Mouse (Mus musculus) liver, embryonic 13.5 days (tissue): ENCODE results near the gene Sart3. TPM values are rescaled to one million over a fixed set of nuclear protein-coding genes. Genes with fewer than 3 reads are reported as not detected.

ENCODE experiments used
- ATAC-seq: fragments of 200-750 bp; cut with Nextera tagmentation; 2 replicates; pipeline ENCODE4 v1.8.0; 2017; ENCODE audit warnings: low read depth, mild to moderate bottlenecking, moderate number of reproducible peaks, moderate library complexity
- DNase-seq: peaks from one replicate; pipeline ENCODE4 v3.0.0; 2022
- H3K27ac ChIP-seq: fragments of 300-500 bp; sonication (generic); 2 replicates; pipeline ENCODE4 v1.5.1; 2015; ENCODE audit warnings: moderate library complexity, mild to moderate bottlenecking, inconsistent platforms
- H3K27me3 ChIP-seq: fragments of 300-500 bp; sonication (generic); 2 replicates; pipeline ENCODE4 v1.6.1; 2015; ENCODE audit warnings: mild to moderate bottlenecking, inconsistent platforms
- H3K36me3 ChIP-seq: fragments of 300-500 bp; sonication (generic); 2 replicates; pipeline ENCODE4 v1.6.1; 2015; ENCODE audit warnings: mild to moderate bottlenecking, inconsistent platforms
- H3K4me1 ChIP-seq: fragments of 300-500 bp; sonication (generic); replicated peaks from 2 replicates; pipeline ENCODE4 v1.6.1; 2015; ENCODE audit warnings: inconsistent platforms
- H3K4me2 ChIP-seq: fragments of 300-500 bp; sonication (generic); 2 replicates; pipeline ENCODE4 v1.6.1; 2015; ENCODE audit warnings: inconsistent platforms, mild to moderate bottlenecking, moderate library complexity
- H3K4me3 ChIP-seq: fragments of 300-500 bp; sonication (generic); replicated peaks from 2 replicates; pipeline ENCODE4 v1.5.1; 2015; ENCODE audit warnings: mild to moderate bottlenecking, inconsistent platforms
- H3K9ac ChIP-seq: fragments of 300-500 bp; sonication (generic); 2 replicates; pipeline ENCODE4 v1.6.1; 2015; ENCODE audit warnings: mild to moderate bottlenecking, inconsistent platforms
- H3K9me3 ChIP-seq: fragments of 300-500 bp; sonication (generic); replicated peaks from 2 replicates; pipeline ENCODE4 v1.6.1; 2016; ENCODE audit warnings: inconsistent platforms
- WGBS: fragments of 180-500 bp; shearing (Covaris S2); methylation state at CpG from one replicate; pipeline ENCODE4 v1.1.7; 2015; ENCODE audit not compliant: insufficient replicate concordance; 5-methylcytosine and 5-hydroxymethylcytosine counted together
- polyA plus RNA-seq: library from polyadenylated mRNA; unstranded; fragments of >200 nt; fragmentation: Nextera tagmentation; extraction: Ambion mirVana; gene quantifications from 2 replicates; pipeline ENCODE4 v1.2.1, GENCODE M21; 2015

Gene Sart3
- polyA plus RNA-seq, 1 experiment from 2014 or later: 21.2 TPM

DNA sequence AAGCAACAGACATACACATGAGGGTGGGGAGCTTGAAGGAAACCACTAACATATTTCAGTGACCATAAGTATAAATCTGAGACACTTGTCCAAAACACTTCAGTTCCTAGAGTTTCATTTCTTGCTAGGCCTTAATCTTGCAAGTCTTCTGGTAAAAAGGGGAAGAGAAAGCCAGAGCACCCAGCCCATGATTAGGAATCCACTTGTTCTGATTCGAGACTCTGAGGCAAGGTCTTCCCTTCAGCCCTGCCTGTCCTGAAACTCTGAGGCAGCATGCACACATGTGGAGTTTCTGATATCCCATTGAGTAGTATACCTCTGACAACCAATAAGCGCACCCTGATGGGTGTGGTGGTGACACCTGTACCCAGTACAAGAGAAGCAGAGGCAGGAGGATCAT is 10.7 kb downstream of the Sart3 start:
- H3K4me1 ChIP-seq: peaks cover 11% of the 10 kb centered on the region; the same call in 1 of the 2 replicates
- no peak overlapping the region for H3K4me2 ChIP-seq
- peaks cover 99% of the 10 kb centered on the region for H3K36me3 ChIP-seq
- no peak overlapping the region for H3K9ac ChIP-seq
- H3K27me3 ChIP-seq: no peaks in the 10 kb centered on the region
- no peak overlapping the region for H3K4me3 ChIP-seq
- H3K27ac ChIP-seq: no peak overlapping the region
- DNase-seq (no peak), ATAC-seq (no peak)
- no peaks in the 10 kb centered on the region for H3K9me3 ChIP-seq
- WGBS: 70% methylated on average over 2 of the region's 2 CpGs

DNA sequence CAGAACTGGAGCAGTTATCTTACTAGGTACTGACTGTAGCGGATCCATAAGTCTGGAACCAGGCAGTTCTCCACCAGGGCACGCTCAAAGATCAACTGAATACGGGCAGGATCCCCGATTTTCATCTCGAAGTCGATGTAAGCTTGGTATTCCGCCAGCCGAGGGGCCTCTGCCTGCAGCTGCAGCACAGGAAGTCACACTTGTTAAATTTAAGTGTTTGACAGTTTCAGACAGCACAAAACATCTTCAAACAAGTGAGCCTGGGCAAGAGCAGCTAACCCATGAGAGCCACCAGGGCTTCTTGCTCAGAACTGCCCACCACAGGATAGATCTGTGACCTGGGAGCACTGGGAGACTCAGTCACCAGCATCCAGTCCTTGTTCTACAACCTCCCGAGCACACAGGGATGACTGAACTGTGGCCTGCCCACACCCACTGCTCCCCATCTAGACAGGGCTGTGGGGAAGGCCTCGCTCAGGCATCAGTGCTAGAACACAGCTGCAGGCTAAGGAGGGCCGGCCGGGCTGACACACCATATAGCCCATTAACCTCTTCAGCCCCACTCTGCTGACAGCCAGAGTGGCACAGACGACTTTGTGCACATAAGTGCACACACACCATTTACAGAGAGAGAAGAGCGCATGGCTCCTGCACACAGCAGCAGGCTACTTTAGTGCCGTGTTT is 16.8 kb downstream of the Sart3 start:
- WGBS: 82% methylated on average over 15 of the region's 15 CpGs
- H3K4me1 ChIP-seq: no peaks in the 10 kb centered on the region
- ATAC-seq: no peak

GRCm38 (mm10) chr5:113751521-113752157 is 20.7 kb downstream of the Sart3 start:
- no peak for DNase-seq

More for the DNA sequence above, 16.8 kb downstream of the Sart3 start:
- H3K9me3 ChIP-seq: no peaks in the 10 kb centered on the region
- H3K27me3 ChIP-seq: no peaks in the 10 kb centered on the region
- no peak overlapping the region for H3K4me2 ChIP-seq
- H3K9ac ChIP-seq: no peak overlapping the region
- peaks cover 100% of the 10 kb centered on the region for H3K36me3 ChIP-seq
- no peak for DNase-seq
- H3K27ac ChIP-seq: no peak overlapping the region
- no peak overlapping the region for H3K4me3 ChIP-seq

DNA sequence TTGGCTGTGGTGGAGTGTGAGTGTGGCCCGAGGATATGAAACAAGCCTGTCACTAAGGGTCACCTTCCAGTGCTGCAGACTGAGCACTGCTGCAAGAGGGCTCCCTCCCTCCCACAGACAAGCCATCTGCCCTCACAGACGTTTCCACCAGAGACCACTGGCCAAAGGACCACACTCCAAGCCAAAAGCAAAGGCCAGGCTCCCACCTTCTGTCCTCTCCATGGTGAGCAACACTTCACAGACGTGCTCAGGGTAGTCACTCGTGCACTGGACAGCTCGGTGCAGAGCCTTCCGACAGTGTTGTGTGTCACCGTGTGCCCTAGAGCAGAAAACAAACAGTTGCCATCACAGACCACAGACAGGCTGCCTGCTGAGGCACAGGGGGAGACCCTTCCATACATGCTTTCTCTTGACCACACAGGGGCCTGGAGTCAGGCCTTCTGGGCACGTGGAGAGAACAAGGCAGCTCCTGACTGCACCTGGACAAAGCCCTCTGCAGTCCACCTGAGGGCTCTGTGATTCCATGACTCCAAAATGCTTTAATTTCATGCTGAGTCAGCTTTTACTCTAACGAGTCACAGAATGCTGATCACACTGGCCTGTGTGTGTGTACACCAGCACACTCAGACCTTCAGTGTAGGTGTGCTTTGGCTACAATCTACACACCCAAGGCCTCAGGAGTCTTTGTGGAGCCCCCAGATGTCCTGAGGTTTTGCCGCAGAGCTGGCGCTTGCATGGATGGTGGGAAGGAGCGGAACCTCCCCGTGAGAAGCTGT is 23.6 kb downstream of the Sart3 start:
- Histone ChIP-seq H3K27me3 (no peaks in the 10 kb centered on the region), H3K4me1 (no peaks in the 10 kb centered on the region), H3K4me2 (no peak overlapping the region), H3K27ac (no peak overlapping the region), H3K9ac (no peak overlapping the region), H3K9me3 (no peaks in the 10 kb centered on the region), H3K36me3 (peaks cover 100% of the 10 kb centered on the region), H3K4me3 (no peak overlapping the region)
- no peak for ATAC-seq
- WGBS: 90% methylated on average over 13 of the region's 13 CpGs
- DNase-seq: no peak

More at GRCm38 (mm10) chr5:113751521-113752157, 20.7 kb downstream of the Sart3 start:
- Histone ChIP-seq H3K4me2 (no peak overlapping the region), H3K4me1 (no peaks in the 10 kb centered on the region), H3K9me3 (no peaks in the 10 kb centered on the region), H3K4me3 (no peak overlapping the region), H3K27ac (no peak overlapping the region), H3K36me3 (peaks cover 100% of the 10 kb centered on the region), H3K27me3 (no peaks in the 10 kb centered on the region), H3K9ac (no peak overlapping the region)
- WGBS: 79% methylated on average over 9 of the region's 9 CpGs
- ATAC-seq: no peak

GRCm38 (mm10) chr5:113747629-113748028 is 24.7 kb downstream of the Sart3 start:
- Histone ChIP-seq H3K9me3 (no peaks in the 10 kb centered on the region), H3K4me1 (no peaks in the 10 kb centered on the region), H3K9ac (no peak overlapping the region), H3K4me3 (no peak overlapping the region), H3K27me3 (no peaks in the 10 kb centered on the region), H3K27ac (no peak overlapping the region), H3K4me2 (no peak overlapping the region), H3K36me3 (peaks cover 100% of the 10 kb centered on the region)
- ATAC-seq (no peak), DNase-seq (no peak)
- 91% methylated on average over 5 of the region's 5 CpGs for WGBS

- Histone ChIP-seq H3K36me3 (peaks cover 54% of the 10 kb centered on the region), H3K4me1 (peaks cover 26% of the 10 kb centered on the region), H3K9ac (no peak overlapping the region), H3K4me2 (no peak overlapping the region), H3K9me3 (no peaks in the 10 kb centered on the region), H3K4me3 (no peak overlapping the region), H3K27ac (no peak overlapping the region), H3K27me3 (no peaks in the 10 kb centered on the region)
- ATAC-seq: no peak
- 85% methylated on average over 11 of the region's 11 CpGs for WGBS
- DNase-seq: no peak
Measured at GRCm38 (mm10) chr5:113737607-113738237, 34.6 kb downstream of the Sart3 start.

DNA sequence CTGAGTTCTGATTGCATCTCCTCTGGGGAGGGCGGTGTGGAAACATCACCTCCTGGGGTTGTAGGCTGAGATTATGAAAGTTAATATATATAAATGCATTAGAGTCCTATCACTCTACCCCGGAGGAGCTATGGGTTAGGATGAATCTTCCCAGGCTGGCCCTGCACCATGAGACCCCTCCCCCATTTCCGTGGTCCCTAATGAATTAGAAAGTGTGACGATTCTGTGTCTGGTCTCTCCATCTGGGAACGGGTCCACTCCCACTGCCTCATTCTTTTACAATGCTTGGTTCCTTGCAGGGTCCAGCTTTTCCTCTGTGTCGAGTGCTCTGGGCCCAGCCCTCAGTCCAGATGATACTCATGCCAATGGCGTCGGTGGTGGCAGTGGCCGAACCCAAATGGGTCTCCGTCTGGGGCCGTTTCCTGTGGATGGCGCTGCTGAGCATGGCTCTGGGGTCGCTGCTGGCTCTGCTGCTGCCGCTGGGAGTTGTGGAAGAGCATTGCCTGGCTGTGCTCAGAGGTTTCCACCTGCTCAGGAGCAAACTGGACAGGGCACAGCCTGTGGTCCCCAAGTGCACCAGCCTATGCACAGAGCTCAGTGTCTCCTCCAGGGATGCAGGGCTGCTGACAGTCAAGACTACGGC is 35.7 kb downstream of the Sart3 start:
- no peaks in the 10 kb centered on the region for H3K27me3 ChIP-seq
- 41% methylated on average over 15 of the region's 15 CpGs for WGBS
- peak overlapping the region; percentile 80 for H3K9ac ChIP-seq
- ATAC-seq (no peak), DNase-seq (no peak)
- peak overlapping the region; percentile 89 for H3K27ac ChIP-seq
- peak overlapping the region; percentile 76 for H3K4me3 ChIP-seq
- H3K4me2 ChIP-seq: peak overlapping the region; percentile 89
- peaks cover 26% of the 10 kb centered on the region for H3K4me1 ChIP-seq
- H3K9me3 ChIP-seq: no peaks in the 10 kb centered on the region
- peaks cover 44% of the 10 kb centered on the region for H3K36me3 ChIP-seq

- ATAC-seq (no peak), DNase-seq (no peak)
- peak overlapping the region; percentile 89 for H3K27ac ChIP-seq
Measured at GRCm38 (mm10) chr5:113736113-113736502, 36.2 kb downstream of the Sart3 start.

GRCm38 (mm10) chr5:113735345-113736112 is 36.8 kb downstream of the Sart3 start, which contains the start of gene Ficd:
Gene Ficd, plus strand, starts transcription at chr5:113735803.
- peaks cover 32% of the 10 kb centered on the region for H3K36me3 ChIP-seq

More at GRCm38 (mm10) chr5:113736113-113736502, 36.2 kb downstream of the Sart3 start:
- no peaks in the 10 kb centered on the region for H3K27me3 ChIP-seq
- peak overlapping the region; percentile 89 for H3K4me2 ChIP-seq
- peak overlapping the region; percentile 76 for H3K4me3 ChIP-seq
- WGBS: 5% methylated on average over 10 of the region's 10 CpGs
- H3K9me3 ChIP-seq: no peaks in the 10 kb centered on the region
- peak overlapping the region; percentile 80 for H3K9ac ChIP-seq
- H3K4me1 ChIP-seq: peaks cover 26% of the 10 kb centered on the region
- H3K36me3 ChIP-seq: peaks cover 38% of the 10 kb centered on the region

GRCm38 (mm10) chr5:113735023-113735344 is 37.3 kb downstream of the Sart3 start:
- peak overlapping the region; percentile 74 for H3K9ac ChIP-seq
- no peaks in the 10 kb centered on the region for H3K9me3 ChIP-seq
- peaks cover 27% of the 10 kb centered on the region for H3K36me3 ChIP-seq
- WGBS: 33% methylated on average over 7 of the region's 7 CpGs
- H3K27ac ChIP-seq: peak overlapping the region; percentile 89
- H3K4me3 ChIP-seq: peak overlapping the region; percentile 76
- no peaks in the 10 kb centered on the region for H3K27me3 ChIP-seq
- H3K4me1 ChIP-seq: peaks cover 26% of the 10 kb centered on the region
- ATAC-seq (peak; percentile 47; the same call in 1 of the 2 replicates), DNase-seq (no peak)
- H3K4me2 ChIP-seq: peak overlapping the region; percentile 83

More at GRCm38 (mm10) chr5:113735345-113736112, 36.8 kb downstream of the Sart3 start, which contains the start of gene Ficd:
- peak within 1 kb of the TSS; percentile 76 for H3K4me3 ChIP-seq
- H3K4me2 ChIP-seq: peak within 1 kb of the TSS; percentile 89
- 1% methylated on average over 71 of the region's 71 CpGs for WGBS
- H3K9ac ChIP-seq: peak within 1 kb of the TSS; percentile 80
- ATAC-seq: peak; percentile 96
- no peaks in the 10 kb centered on the region for H3K9me3 ChIP-seq
- peaks cover 26% of the 10 kb centered on the region for H3K4me1 ChIP-seq
- peak; percentile 93 for DNase-seq
- H3K27ac ChIP-seq: peak within 1 kb of the TSS; percentile 89
- no peaks in the 10 kb centered on the region for H3K27me3 ChIP-seq
